Mouse (Mus musculus) C2C12 (cell line): ENCODE data around the gene Dirc2. TPM values are rescaled to one million over a fixed set of nuclear protein-coding genes. Genes with fewer than 3 reads are reported as not detected.

Experiments
- H3K27me3 ChIP-seq: one replicate; pipeline ENCODE4 v1.6.1; 2011; ENCODE audit not compliant: control insufficient read depth, insufficient read depth, insufficient read length
- H3K36me3 ChIP-seq: one replicate; pipeline ENCODE4 v1.6.1; 2011; ENCODE audit not compliant: control insufficient read depth, insufficient read depth
- H3K4me3 ChIP-seq: one replicate; pipeline ENCODE4 v1.5.1; 2011; ENCODE audit warnings: mild to moderate bottlenecking, control low read depth; ENCODE audit not compliant: poor library complexity, insufficient read depth, severe bottlenecking
- H3K79me2 ChIP-seq: one replicate; pipeline ENCODE4 v1.6.1; 2011; ENCODE audit not compliant: control insufficient read depth, insufficient read depth
- H3K79me3 ChIP-seq: one replicate; pipeline ENCODE4 v1.6.1; 2011; ENCODE audit warnings: low read depth, control low read depth
- H3ac ChIP-seq: one replicate; pipeline ENCODE3; 2011; ENCODE audit warnings: low read depth; ENCODE audit not compliant: control insufficient read depth, insufficient read length
- MYOD1 ChIP-seq: IDR thresholded peaks from one replicate; pipeline ENCODE4 v1.6.1; 2011; ENCODE audit warnings: low read depth; ENCODE audit not compliant: control insufficient read depth, insufficient read length
- MYOG ChIP-seq: IDR thresholded peaks from one replicate; pipeline ENCODE4 v1.6.1; 2011; ENCODE audit not compliant: control insufficient read depth, insufficient read length; ENCODE audit errors: extremely low read depth
- polyA plus RNA-seq: library from polyadenylated mRNA; unstranded; fragments of >200 nt; fragmentation: generic; extraction: Trizol; gene quantifications from one replicate; pipeline ENCODE4 v1.2.1, GENCODE M21; 2012; ENCODE audit warnings: missing spikeins

The Dirc2 gene
- polyA plus RNA-seq, 1 experiment = 11.7 TPM

- no peak overlapping the region for H3K4me3 ChIP-seq
- no peaks in the 10 kb centered on the region for H3K79me2 ChIP-seq
- TF ChIP-seq MYOD1 (no peak), MYOG (no peak)
Observed at GRCm38 (mm10) chr16:35648862-35649261, 120.3 kb downstream of the Dirc2 start.

More at GRCm38 (mm10) chr16:35648862-35649261, 120.3 kb downstream of the Dirc2 start:
- no peak overlapping the region for H3ac ChIP-seq
- peaks cover 9% of the 10 kb centered on the region for H3K27me3 ChIP-seq
- H3K36me3 ChIP-seq = no peaks in the 10 kb centered on the region
- no peaks in the 10 kb centered on the region for H3K79me3 ChIP-seq

Other genes with a start within 250 kb of the Dirc2 start
- not detected for gene Sema5b, start 228.2 kb downstream of the Dirc2 start, polyA plus RNA-seq
- 10.6 TPM for gene Hspbap1, start 1.0 kb upstream of the Dirc2 start, polyA plus RNA-seq
- 0.02 TPM for gene Parp14, start 102.2 kb upstream of the Dirc2 start, polyA plus RNA-seq
- gene Parp9, start 169.1 kb upstream of the Dirc2 start, polyA plus RNA-seq = 0.66 TPM
- gene Dtx3l, start 169.8 kb upstream of the Dirc2 start, polyA plus RNA-seq = 0.41 TPM
- gene Kpna1, start 209.4 kb upstream of the Dirc2 start, polyA plus RNA-seq = 8.3 TPM